8 mouse cellular contexts compared by ENCODE assay signal in genomic region chr11:120234776-120235181, GRCm38 (mm10). TPM values are rescaled to one million over a fixed set of nuclear protein-coding genes. Genes with fewer than 3 reads are reported as not detected.
DNase-seq lines count a peak whose midpoint lies in the region; ATAC-seq and TF ChIP-seq lines count a peak whose summit lies in the region.

No protein-coding gene starts in this region.

- no peak for ATAC-seq in heart, embryonic 16.5 days (replicated peaks; ENCODE audit: extremely low read depth, insufficient read depth, low FRiP score)

- peak overlapping the region; percentile 85 for H3K27ac ChIP-seq in heart, embryonic 16.5 days (ENCODE audit: low read length)
- H3K27ac ChIP-seq in liver, adult 2 months (replicated peaks; ENCODE audit: insufficient read depth, low read depth, low read length) = peak overlapping the region; percentile 91

- no peaks in the 10 kb centered on the region for H3K27me3 ChIP-seq in heart, embryonic 16.5 days (ENCODE audit: control insufficient read depth, insufficient read depth, low read length)
- H3K27me3 ChIP-seq in liver, adult 2 months (ENCODE audit: control insufficient read depth, insufficient read depth, low read length) = no peaks in the 10 kb centered on the region
- peaks cover 4% of the 10 kb centered on the region for H3K27me3 ChIP-seq in splenic B cell, adult 2 months (ENCODE audit: control insufficient read depth, insufficient read depth, low read length, poor library complexity, severe bottlenecking)

- H3K4me1 ChIP-seq in heart, embryonic 16.5 days (ENCODE audit: control insufficient read depth, insufficient read depth, low read length) = peaks cover 24% of the 10 kb centered on the region
- H3K4me1 ChIP-seq in liver, adult 2 months (ENCODE audit: control insufficient read depth, insufficient read depth, low read length) = peaks cover 6% of the 10 kb centered on the region

- DNase-seq in kidney, adult 18-20 months = peak; percentile 83
- no peak for DNase-seq in kidney, adult 9 months
- DNase-seq in CD4-positive helper T cell, adult 2 months (ENCODE audit: low read depth, low spot score) = peak; percentile 21
- DNase-seq in cerebellum, postnatal 10 days = peak; percentile 60 to 72
- DNase-seq in liver, adult 2 months (ENCODE audit: extremely low read depth, low read depth, low spot score) = no peak
- DNase-seq in splenic B cell, adult 2 months (ENCODE audit: low read depth, low spot score) = peak; percentile 43
- DNase-seq in thymus, postnatal 0 days (ENCODE audit: low spot score) = no peak

- H3K36me3 ChIP-seq in heart, embryonic 16.5 days (ENCODE audit: control insufficient read depth, insufficient read depth) = no peaks in the 10 kb centered on the region
- H3K36me3 ChIP-seq in liver, adult 2 months (ENCODE audit: control insufficient read depth, insufficient read depth, low read length) = no peaks in the 10 kb centered on the region
- H3K36me3 ChIP-seq in splenic B cell, adult 2 months (ENCODE audit: control insufficient read depth, insufficient read depth, low read length, poor library complexity, severe bottlenecking) = no peaks in the 10 kb centered on the region

- peak overlapping the region; percentile 73 for H3K4me3 ChIP-seq in heart, embryonic 16.5 days (ENCODE audit: low read length)
- peak overlapping the region; percentile 82 for H3K4me3 ChIP-seq in liver, adult 2 months (ENCODE audit: insufficient read depth, low read depth, low read length)

- TF ChIP-seq POLR2A in liver, adult 2 months (IDR thresholded peaks at IDR 0.05; ENCODE audit: extremely low read depth, insufficient read depth, low read length) = no peak

- no peak for TF ChIP-seq CTCF in liver, adult 2 months (IDR thresholded peaks at IDR 0.05; ENCODE audit: low read depth, low read length)

- peaks cover 34% of the 10 kb centered on the region for H3K79me2 ChIP-seq in liver, adult 2 months (ENCODE audit: control insufficient read depth, insufficient read depth, low read length)

- H3K4me2 ChIP-seq in heart, embryonic 16.5 days (ENCODE audit: low read depth, low read length) = peak overlapping the region; percentile 90

- under 1% methylated on average over 38 of the region's 39 CpGs for WGBS in heart, embryonic 16.5 days
- 1% methylated on average over 39 of the region's 39 CpGs for WGBS in liver, adult 2 months

- peak overlapping the region; percentile 99 for H3K9ac ChIP-seq in heart, embryonic 16.5 days (ENCODE audit: low read length)
- H3K9ac ChIP-seq in liver, adult 2 months (ENCODE audit: low read depth, low read length) = peak overlapping the region; percentile 94

- no peaks in the 10 kb centered on the region for H3K9me3 ChIP-seq in heart, embryonic 16.5 days (replicated peaks; ENCODE audit: control insufficient read depth, low read length)

RNA-seq across cellular contexts. Expression of gene Bahcc1, which starts 2.0 kb away (rescaled TPM):
- 4.6 and 4.7 TPM in 2 replicates for polyA plus RNA-seq in heart, embryonic 16.5 days (2015; fragmentation: Nextera tagmentation; extraction: Ambion mirVana)
- 1.2 and 1.5 TPM in 2 replicates for total RNA-seq in liver, adult 2 months (2014; rRNA removed)
- polyA plus RNA-seq in liver, adult 2 months (2012; rRNA removed) = 3.4 and 3.5 TPM in 2 replicates
- 3.3 and 4.6 TPM in 2 replicates for polyA plus RNA-seq in thymus, postnatal 0 days (2015; fragmentation: Nextera tagmentation; extraction: Ambion mirVana)

Comparison
In these comparisons a context has a peak if more than half of its experiments do, and no peak if none do; other contexts are left out.
1. DNase-seq: peak in kidney, adult 18-20 months (single experiment), CD4-positive helper T cell, adult 2 months (single experiment), cerebellum, postnatal 10 days (2 of 2) and splenic B cell, adult 2 months (single experiment); none in kidney, adult 9 months (single experiment), liver, adult 2 months (single experiment) and thymus, postnatal 0 days (single experiment).